Mouse (Mus musculus): ENCODE measurements at regions not wholly inside any gene's neighbourhood (a gene's known extent, or its start where the extent isn't known, plus 50 kb on each side); places are given as distances from the start of the nearest gene placed in this dataset.

DNA sequence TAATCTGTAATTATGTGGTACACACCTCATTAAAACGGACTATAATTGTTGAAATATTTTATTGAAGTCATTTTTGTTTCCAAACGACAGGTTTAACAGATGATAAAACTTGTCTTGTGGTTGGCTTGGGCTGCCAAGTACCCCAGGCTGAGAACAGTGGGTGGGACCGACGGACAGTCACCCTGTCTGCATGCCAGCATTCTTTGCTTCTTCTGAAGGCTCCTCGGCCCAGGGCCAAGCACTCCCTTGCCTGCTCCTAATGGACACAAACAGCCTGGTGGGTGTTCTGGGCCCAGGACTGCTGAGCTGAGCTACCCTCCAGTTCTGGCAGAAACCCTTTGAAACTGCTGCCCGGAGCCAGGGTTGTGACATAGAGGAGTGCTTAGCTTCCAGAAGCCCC lies 227.4 kb downstream of the 3110018I06Rik start:
- no peak for TF ChIP-seq CTCF (IDR thresholded peaks at IDR 0.05; ENCODE audit: control insufficient read depth, insufficient read depth, insufficient read length)
- TF ChIP-seq FOSL1 (IDR thresholded peaks at IDR 0.05; ENCODE audit: insufficient read depth, low read length, poor library complexity, severe bottlenecking) = no peak
- no peak for TF ChIP-seq USF1 (IDR thresholded peaks at IDR 0.05; ENCODE audit: low read depth)
- no peak for TF ChIP-seq MYOD1 (IDR thresholded peaks at IDR 0.05; ENCODE audit: control insufficient read depth, insufficient read length, low read depth)
- TF ChIP-seq MYOG (IDR thresholded peaks at IDR 0.05; ENCODE audit: control insufficient read depth, extremely low read depth, insufficient read length) = no peak
- TF ChIP-seq MAX (IDR thresholded peaks at IDR 0.05) = no peak
